Mouse (Mus musculus) WW6 (cell line): ENCODE data around the gene Prg3.

ENCODE experiments used
- DNase-seq: peaks from one replicate; pipeline ENCODE4 v3.0.0-alpha.2; 2013; ENCODE audit warnings: low read depth, low spot score

Gene Prg3

GRCm38 (mm10) chr2:84987930-84988329, at the start of gene Prg3:
Prg3 (plus strand) TSS chr2:84988215.
- DNase-seq = no peak

GRCm38 (mm10) chr2:84938249-84938946, 49.6 kb upstream of the Prg3 start:
- DNase-seq = no peak

- no peak for DNase-seq
Observed at GRCm38 (mm10) chr2:84939306-84939705, 48.7 kb upstream of the Prg3 start.

GRCm38 (mm10) chr2:84939711-84940110, 48.3 kb upstream of the Prg3 start:
- DNase-seq = no peak

- no peak for DNase-seq
Observed at GRCm38 (mm10) chr2:84941332-84941731, 46.7 kb upstream of the Prg3 start.

GRCm38 (mm10) chr2:84941795-84942194, 46.2 kb upstream of the Prg3 start:
- no peak for DNase-seq

- no peak for DNase-seq
Observed at GRCm38 (mm10) chr2:84947154-84947771, 40.8 kb upstream of the Prg3 start.

- no peak for DNase-seq
Observed at GRCm38 (mm10) chr2:84948252-84948651, 39.8 kb upstream of the Prg3 start.

- DNase-seq = no peak
Observed at GRCm38 (mm10) chr2:84948721-84949120, 39.3 kb upstream of the Prg3 start.

GRCm38 (mm10) chr2:84951027-84951426, 37.0 kb upstream of the Prg3 start:
- no peak for DNase-seq

- no peak for DNase-seq
Observed at GRCm38 (mm10) chr2:84952251-84952650, 35.8 kb upstream of the Prg3 start.

GRCm38 (mm10) chr2:84952693-84953092, 35.3 kb upstream of the Prg3 start:
- no peak for DNase-seq

- DNase-seq = no peak
Observed at GRCm38 (mm10) chr2:84955435-84955834, 32.6 kb upstream of the Prg3 start.

GRCm38 (mm10) chr2:84956274-84956673, 31.7 kb upstream of the Prg3 start:
- DNase-seq = no peak

- no peak for DNase-seq
Observed at GRCm38 (mm10) chr2:84958588-84959264, 29.3 kb upstream of the Prg3 start.

- no peak for DNase-seq
Observed at GRCm38 (mm10) chr2:84961300-84961699, 26.7 kb upstream of the Prg3 start.

- no peak for DNase-seq
Observed at GRCm38 (mm10) chr2:84961901-84962300, 26.1 kb upstream of the Prg3 start.

GRCm38 (mm10) chr2:84962906-84963507, 25.0 kb upstream of the Prg3 start:
- no peak for DNase-seq

GRCm38 (mm10) chr2:84964111-84964801, 23.8 kb upstream of the Prg3 start:
- no peak for DNase-seq

- DNase-seq = no peak
Observed at GRCm38 (mm10) chr2:84967318-84967991, 20.6 kb upstream of the Prg3 start.

- no peak for DNase-seq
Observed at GRCm38 (mm10) chr2:84975580-84975979, 12.4 kb upstream of the Prg3 start.
